Mouse (Mus musculus): ENCODE results near the gene Vmn2r4.
"Not testable (repeated sequence)": the region's sequence is repeated elsewhere in the genome, so short reads cannot be mapped to it uniquely, and the experiment has no call there.

Gene Vmn2r4

GRCm38 (mm10) chr3:64415268-64415667 is at the start of gene Vmn2r4:
Vmn2r4 (minus strand) TSS chr3:64415368.
- not testable (repeated sequence) for DNase-seq (ENCODE audit: low spot score)

- not testable (repeated sequence) for DNase-seq (ENCODE audit: low spot score)
Observed at GRCm38 (mm10) chr3:64434261-64434660, 19.1 kb upstream of the Vmn2r4 start.

GRCm38 (mm10) chr3:64428117-64428798 is 13.1 kb upstream of the Vmn2r4 start:
- not testable (repeated sequence) for DNase-seq (ENCODE audit: low spot score)

- DNase-seq (ENCODE audit: low spot score), result not testable (repeated sequence)
Observed at GRCm38 (mm10) chr3:64422141-64422540, 7.0 kb upstream of the Vmn2r4 start.

GRCm38 (mm10) chr3:64417477-64417876 is 2.3 kb upstream of the Vmn2r4 start:
- DNase-seq (ENCODE audit: low spot score), result not testable (repeated sequence)

- DNase-seq (ENCODE audit: low spot score), result not testable (repeated sequence)
Observed at GRCm38 (mm10) chr3:64414253-64414652, 915 bp downstream of the Vmn2r4 start.

GRCm38 (mm10) chr3:64359286-64360035 is 55.7 kb downstream of the Vmn2r4 start:
- DNase-seq (ENCODE audit: low spot score), result no peak
